Mouse (Mus musculus): ENCODE results near the gene Mvb12b. TPM values are rescaled to one million over a fixed set of nuclear protein-coding genes. Genes with fewer than 3 reads are reported as not detected.

The Mvb12b gene
- polyA plus RNA-seq, 1 experiment: 26.2 TPM

DNA sequence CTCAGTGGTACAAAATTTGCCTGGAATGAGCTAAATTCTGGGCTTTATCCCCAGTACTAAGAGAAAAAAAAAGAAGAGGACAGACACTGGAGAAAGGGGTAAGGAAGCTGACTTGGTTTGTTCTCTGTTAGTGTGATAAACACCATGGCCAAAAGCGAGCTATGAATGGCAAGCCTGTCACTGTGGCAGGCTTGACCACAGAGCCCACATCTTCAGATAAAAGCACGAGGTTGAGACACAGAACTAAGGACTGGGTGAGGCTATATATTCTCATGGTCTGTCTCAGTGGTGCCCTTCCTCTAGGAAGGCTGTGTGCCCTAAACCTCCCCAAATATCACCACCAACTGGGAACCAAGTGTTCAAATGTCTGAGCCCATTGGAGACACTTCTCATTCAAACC lies 31.0 kb downstream of the Mvb12b start:
- Histone ChIP-seq H3K27ac (ENCODE audit: insufficient read depth, low read length) (no peak overlapping the region), H3K4me3 (ENCODE audit: insufficient read depth, low read length) (no peak overlapping the region), H3K4me1 (ENCODE audit: control insufficient read depth, insufficient read depth, low read length) (peaks cover 15% of the 10 kb centered on the region; the same call in 1 of the 2 replicates)
- TF ChIP-seq CTCF (IDR thresholded peaks at IDR 0.05; ENCODE audit: borderline replicate concordance, insufficient read depth, low read length): no peak
- TF ChIP-seq POLR2A (IDR thresholded peaks at IDR 0.05; ENCODE audit: low read depth, low read length): no peak

DNA sequence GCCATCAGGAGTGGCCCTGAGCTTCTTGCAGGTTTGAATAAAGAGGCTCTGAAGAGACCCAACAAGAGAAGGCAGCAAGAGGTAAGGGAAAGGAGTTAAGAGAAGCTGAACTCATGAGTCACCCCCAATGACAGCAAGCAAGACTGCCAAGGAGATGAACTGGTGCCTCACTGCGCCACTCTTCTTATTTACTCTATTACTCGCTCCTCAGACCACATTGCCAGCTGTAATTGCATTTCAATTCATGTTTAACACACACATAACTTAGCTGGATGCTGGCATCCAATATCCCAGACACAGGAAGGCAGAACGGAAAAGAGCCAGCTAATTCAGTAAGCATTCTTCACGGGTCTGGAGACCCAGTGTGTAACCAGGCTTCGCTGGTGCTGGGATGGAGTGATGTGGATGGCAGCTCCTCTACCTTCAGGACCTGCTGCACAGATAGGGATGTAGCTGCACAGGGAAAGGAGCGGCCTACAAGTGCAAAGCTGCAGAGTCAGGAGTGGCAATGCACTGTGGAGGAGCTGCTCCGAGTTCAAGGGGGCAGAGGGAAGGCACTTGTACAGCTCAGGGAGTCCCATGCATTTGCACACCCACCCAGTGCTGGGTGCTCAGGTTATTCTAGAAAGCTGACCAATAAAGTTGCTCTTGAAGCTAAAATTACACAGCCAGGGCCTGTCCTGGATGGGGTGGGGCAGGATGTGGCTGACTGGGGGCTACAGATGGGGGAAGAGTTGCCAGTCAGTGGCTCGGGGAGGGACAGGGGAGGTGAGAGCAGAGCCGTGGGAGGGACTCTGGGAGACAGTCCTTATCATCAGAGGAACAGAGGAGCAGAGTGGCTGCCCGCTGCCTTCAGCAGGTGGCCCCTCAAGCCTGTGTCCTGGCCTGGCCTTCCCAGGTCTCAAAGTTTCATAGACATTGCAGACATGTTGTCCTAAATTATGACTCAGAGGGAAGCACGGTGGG lies 34.5 kb downstream of the Mvb12b start:
- TF ChIP-seq POLR2A (IDR thresholded peaks at IDR 0.05; ENCODE audit: low read depth, low read length) (no peak), CTCF (IDR thresholded peaks at IDR 0.05; ENCODE audit: borderline replicate concordance, insufficient read depth, low read length) (no peak)
- no peak overlapping the region for H3K4me3 ChIP-seq (ENCODE audit: insufficient read depth, low read length)
- no peak overlapping the region for H3K27ac ChIP-seq (ENCODE audit: insufficient read depth, low read length)
- peaks cover 15% of the 10 kb centered on the region; the same call in 1 of the 2 replicates for H3K4me1 ChIP-seq (ENCODE audit: control insufficient read depth, insufficient read depth, low read length)

DNA sequence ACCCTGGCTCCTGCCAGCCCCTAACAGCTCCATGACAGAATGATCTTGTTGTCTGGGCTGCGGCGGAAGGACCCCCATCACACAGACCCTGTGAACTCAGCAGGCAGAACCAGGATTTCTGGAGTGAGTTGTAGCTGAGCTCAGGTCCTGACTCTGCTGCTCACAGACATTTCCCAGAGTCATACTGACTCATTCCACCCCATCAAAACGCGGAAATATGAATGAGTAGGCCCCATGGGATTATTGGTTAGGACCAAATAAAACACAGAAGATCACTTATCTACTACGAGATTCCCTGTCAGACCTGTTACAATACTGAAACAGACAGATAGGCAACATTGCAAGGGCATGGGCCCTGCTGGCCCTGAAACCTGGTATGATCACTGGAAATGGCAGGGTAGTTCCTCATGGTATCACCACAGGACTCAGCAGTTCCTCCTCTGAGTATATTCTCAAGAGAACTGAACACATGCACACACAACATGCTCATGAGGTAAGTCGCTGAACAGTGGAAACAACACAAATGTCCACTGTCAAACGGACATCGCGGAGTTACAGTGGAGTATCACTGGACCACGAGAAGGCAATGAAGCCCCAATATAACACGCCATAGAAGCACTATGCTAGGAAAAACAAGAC lies 40.4 kb downstream of the Mvb12b start:
- peaks cover 11% of the 10 kb centered on the region for H3K4me1 ChIP-seq (ENCODE audit: control insufficient read depth, insufficient read depth, low read length)
- TF ChIP-seq POLR2A (IDR thresholded peaks at IDR 0.05; ENCODE audit: low read depth, low read length): no peak
- TF ChIP-seq CTCF (IDR thresholded peaks at IDR 0.05; ENCODE audit: borderline replicate concordance, insufficient read depth, low read length): no peak
- H3K27ac ChIP-seq (ENCODE audit: insufficient read depth, low read length): no peak overlapping the region
- H3K4me3 ChIP-seq (ENCODE audit: insufficient read depth, low read length): no peak overlapping the region

DNA sequence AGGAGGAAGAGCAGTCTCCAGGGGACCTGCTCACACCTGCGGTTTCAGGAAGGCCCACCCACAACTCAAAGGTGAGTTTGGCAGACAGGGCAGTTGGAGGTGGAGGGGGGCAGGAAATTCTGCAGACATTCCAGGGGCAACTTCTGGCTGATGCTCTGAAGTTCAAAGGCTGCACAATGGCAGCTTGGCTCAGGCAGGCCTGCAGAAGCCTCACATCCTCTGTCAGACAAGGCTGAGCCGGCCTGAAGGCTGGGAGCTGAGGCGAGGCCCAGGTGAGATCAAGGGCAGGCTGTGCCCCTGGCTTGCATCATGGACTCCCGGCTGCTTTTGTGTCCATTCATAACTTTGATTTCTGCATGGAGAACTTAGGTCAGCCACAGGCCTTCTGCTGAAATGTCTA lies 41.1 kb downstream of the Mvb12b start:
- no peak overlapping the region for H3K27ac ChIP-seq (ENCODE audit: insufficient read depth, low read length)
- TF ChIP-seq CTCF (IDR thresholded peaks at IDR 0.05; ENCODE audit: borderline replicate concordance, insufficient read depth, low read length) (no peak), POLR2A (IDR thresholded peaks at IDR 0.05; ENCODE audit: low read depth, low read length) (no peak)
- H3K4me1 ChIP-seq (ENCODE audit: control insufficient read depth, insufficient read depth, low read length): peaks cover 11% of the 10 kb centered on the region
- no peak overlapping the region for H3K4me3 ChIP-seq (ENCODE audit: insufficient read depth, low read length)

DNA sequence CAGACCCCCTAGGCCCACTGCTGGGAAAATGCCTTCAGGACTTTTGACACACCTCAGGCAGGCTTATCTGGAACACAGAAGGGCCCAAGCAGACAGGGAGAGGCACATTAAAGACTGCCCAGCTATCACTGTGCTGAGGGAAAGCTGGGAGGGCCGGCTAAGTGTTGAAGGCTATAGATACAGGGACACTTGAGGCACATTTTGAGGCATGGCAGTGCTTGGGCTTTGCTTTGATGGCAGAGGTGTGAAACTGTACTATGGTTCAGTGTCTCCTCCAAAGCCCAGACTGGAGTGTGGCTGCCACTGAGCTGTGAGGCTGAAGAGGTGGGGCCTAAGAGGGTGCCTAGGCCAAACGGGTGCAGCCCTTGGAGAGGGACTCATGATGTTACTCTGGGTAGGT lies 44.1 kb downstream of the Mvb12b start:
- no peak overlapping the region for H3K4me3 ChIP-seq (ENCODE audit: insufficient read depth, low read length)
- no peak overlapping the region for H3K27ac ChIP-seq (ENCODE audit: insufficient read depth, low read length)
- H3K4me1 ChIP-seq (ENCODE audit: control insufficient read depth, insufficient read depth, low read length): peaks cover 11% of the 10 kb centered on the region
- no peak for TF ChIP-seq POLR2A (IDR thresholded peaks at IDR 0.05; ENCODE audit: low read depth, low read length)
- TF ChIP-seq CTCF (IDR thresholded peaks at IDR 0.05; ENCODE audit: borderline replicate concordance, insufficient read depth, low read length): no peak

DNA sequence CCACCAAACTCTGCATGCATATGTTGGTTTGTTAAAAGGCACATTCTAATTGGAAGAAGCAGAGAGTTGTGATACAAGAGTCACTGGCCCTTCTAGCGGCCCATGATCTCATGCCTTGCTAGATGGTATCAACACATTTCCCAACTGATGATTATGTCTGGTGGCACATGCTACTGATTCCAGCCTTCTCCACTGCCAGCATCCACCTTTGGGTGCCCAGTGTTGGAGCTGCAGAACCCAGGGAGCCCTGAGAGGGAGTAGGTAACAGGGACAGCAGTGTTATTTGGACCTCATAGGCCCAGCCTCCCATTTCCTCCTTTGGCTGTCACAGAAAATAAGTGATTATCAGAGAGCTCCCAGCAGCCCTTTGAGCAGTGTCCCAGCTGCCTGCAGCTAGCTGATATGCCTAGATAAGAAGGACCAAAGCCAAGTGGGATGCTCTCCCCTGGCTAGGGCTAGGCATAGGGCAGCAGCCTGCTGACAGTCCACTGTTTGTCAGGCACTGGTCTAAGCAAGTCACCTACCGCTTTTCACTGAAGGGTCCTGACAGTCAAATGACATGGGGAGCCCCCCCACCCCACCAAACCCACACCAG lies 44.7 kb downstream of the Mvb12b start:
- H3K27ac ChIP-seq (ENCODE audit: insufficient read depth, low read length): no peak overlapping the region
- no peak for TF ChIP-seq CTCF (IDR thresholded peaks at IDR 0.05; ENCODE audit: borderline replicate concordance, insufficient read depth, low read length)
- TF ChIP-seq POLR2A (IDR thresholded peaks at IDR 0.05; ENCODE audit: low read depth, low read length): no peak

DNA sequence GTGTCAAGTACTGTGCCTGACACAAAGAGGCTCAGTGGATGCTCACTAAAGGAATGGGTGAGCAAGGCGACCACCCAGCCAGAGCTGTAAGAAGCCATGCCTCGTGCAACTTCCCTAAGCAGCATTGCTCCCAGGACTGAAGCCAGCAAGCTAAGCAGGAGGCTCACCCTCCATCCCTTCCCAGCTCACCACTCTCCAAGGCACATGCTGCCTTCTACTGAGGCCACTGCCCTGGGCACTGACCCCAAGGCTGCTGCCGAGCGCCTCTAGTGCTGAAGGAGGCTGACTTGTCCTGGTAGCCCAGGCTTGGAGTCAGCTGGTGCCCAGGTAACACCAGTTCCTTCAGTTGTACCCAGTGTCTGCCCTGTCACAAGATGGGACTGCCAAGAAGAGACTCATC lies 45.8 kb downstream of the Mvb12b start:
- peaks cover 4% of the 10 kb centered on the region for H3K4me1 ChIP-seq (ENCODE audit: control insufficient read depth, insufficient read depth, low read length)
- no peak overlapping the region for H3K4me3 ChIP-seq (ENCODE audit: insufficient read depth, low read length)
- TF ChIP-seq POLR2A (IDR thresholded peaks at IDR 0.05; ENCODE audit: low read depth, low read length): no peak
- TF ChIP-seq CTCF (IDR thresholded peaks at IDR 0.05; ENCODE audit: borderline replicate concordance, insufficient read depth, low read length): no peak
- H3K27ac ChIP-seq (ENCODE audit: insufficient read depth, low read length): no peak overlapping the region

More for the DNA sequence above, 44.7 kb downstream of the Mvb12b start:
- Histone ChIP-seq H3K4me3 (ENCODE audit: insufficient read depth, low read length) (no peak overlapping the region), H3K4me1 (ENCODE audit: control insufficient read depth, insufficient read depth, low read length) (peaks cover 11% of the 10 kb centered on the region)

DNA sequence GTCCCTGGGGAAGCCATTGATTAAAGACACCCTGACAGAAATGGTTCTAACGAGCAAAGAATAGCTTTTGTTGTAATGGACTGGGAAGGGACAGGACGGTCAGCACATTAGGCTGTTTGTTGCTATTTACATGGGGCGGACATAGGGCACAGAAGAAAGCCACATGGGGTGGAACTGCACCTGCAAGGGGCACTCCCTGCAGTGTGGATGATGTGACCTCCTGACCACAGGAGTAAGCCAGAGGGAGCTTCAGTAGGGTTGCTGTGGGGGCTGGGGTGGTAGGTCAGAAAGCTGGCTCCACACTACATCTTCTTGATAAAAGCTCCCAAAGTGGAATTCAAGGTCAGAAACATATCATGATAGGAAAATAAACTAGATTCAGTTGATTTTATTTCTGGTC lies 47.3 kb downstream of the Mvb12b start:
- H3K27ac ChIP-seq (ENCODE audit: insufficient read depth, low read length): no peak overlapping the region
- TF ChIP-seq CTCF (IDR thresholded peaks at IDR 0.05; ENCODE audit: borderline replicate concordance, insufficient read depth, low read length): no peak
- TF ChIP-seq POLR2A (IDR thresholded peaks at IDR 0.05; ENCODE audit: low read depth, low read length): no peak
- no peaks in the 10 kb centered on the region for H3K4me1 ChIP-seq (ENCODE audit: control insufficient read depth, insufficient read depth, low read length)
- no peak overlapping the region for H3K4me3 ChIP-seq (ENCODE audit: insufficient read depth, low read length)

DNA sequence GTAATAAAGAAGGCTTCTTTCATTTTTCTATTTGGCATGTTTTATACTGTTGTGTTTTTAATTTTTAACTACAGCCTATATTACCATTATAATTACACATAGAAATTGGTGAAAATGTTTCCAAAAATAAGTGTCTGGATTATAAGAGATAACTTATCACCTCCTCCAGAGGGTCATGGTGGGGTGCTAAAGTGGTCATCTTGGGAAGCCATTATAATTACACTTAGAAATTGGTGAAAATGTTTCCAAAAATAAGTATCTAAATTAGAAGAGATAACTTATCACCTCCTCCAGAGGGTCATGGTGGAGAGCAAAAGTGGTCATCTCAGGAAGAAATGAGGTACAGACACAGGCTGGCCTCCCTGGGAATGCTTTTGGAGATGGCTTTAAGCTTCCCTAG lies 48.5 kb downstream of the Mvb12b start:
- Histone ChIP-seq H3K4me1 (ENCODE audit: control insufficient read depth, insufficient read depth, low read length) (no peaks in the 10 kb centered on the region), H3K4me3 (ENCODE audit: insufficient read depth, low read length) (no peak overlapping the region), H3K27ac (ENCODE audit: insufficient read depth, low read length) (no peak overlapping the region)
- TF ChIP-seq CTCF (IDR thresholded peaks at IDR 0.05; ENCODE audit: borderline replicate concordance, insufficient read depth, low read length) (no peak), POLR2A (IDR thresholded peaks at IDR 0.05; ENCODE audit: low read depth, low read length) (no peak)
